ENCODE assay signal across 18 mouse cellular contexts in the genomic region with DNA sequence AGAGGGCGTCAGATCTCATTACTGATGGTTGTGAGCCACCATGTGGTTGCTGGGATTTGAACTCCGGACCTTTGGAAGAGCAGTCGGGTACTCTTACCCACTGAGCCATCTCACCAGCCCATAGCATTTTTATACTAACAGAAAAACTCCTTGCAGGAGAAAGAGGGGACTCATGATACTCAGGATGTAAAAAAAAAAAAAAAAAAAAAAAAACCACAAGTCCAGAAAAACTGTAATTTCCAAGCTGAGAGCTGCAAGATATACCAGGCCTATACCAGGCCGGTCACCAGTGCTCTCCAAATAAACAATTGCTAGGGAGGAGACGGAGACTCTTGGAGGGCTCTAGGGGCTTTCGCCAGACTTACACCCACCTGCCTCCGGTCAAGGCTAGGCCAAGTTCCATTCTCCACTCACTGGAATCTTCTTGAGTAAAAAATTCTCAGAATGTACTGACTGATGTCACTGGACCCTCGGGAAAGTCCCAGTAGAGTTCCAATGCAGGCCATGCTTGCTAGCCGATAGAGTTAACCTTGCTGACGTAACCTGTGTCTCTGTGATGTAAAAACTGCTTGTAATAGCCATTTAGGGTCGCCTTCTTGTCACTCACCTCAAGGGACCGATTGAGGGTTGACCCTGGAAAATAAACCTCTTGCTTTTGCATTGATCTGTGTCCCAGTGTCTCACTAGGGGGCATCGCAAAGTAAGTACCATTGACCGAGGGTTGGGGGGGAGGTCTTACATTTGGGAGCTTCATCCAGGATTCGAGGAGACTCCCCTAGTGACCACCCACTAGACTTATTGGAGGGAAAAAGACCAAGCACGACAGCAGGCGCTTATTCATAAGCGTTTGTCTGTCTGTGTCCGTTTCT. TPM values are rescaled to one million over a fixed set of nuclear protein-coding genes. Genes with fewer than 3 reads are reported as not detected.
DNase-seq lines count a peak whose midpoint lies in the region; ATAC-seq and TF ChIP-seq lines count a peak whose summit lies in the region.
"Had no signal": no experiment of that assay in that cellular context is flagged by ENCODE, and none has a peak within 500 bp of the region (broad histone marks: within the 10 kb centered on the region; RNA-seq: fewer than 3 reads in every experiment).

No protein-coding gene starts in this region.

- ATAC-seq in liver, embryonic 12.5 days = no peak

- H3K4me2 ChIP-seq in liver, embryonic 12.5 days = peak overlapping the region; percentile 43
- H3K4me2 ChIP-seq: hindbrain, embryonic 15.5 days; limb, embryonic 12.5 days; midbrain, embryonic 12.5 days had no signal

- intact Hi-C loops in left cerebral cortex, adult 2 months (cut with DNase I) = no loop called here
- intact Hi-C loops in gastrocnemius, postnatal 14 days (cut with DNase I; ENCODE audit: low total_unique reads) = no loop called here

- H3K4me3 ChIP-seq in thymus, adult 2 months (ENCODE audit: control insufficient read depth, insufficient read depth, low read length) = peak overlapping the region; percentile 36
- peak overlapping the region; percentile 22; the same call in 1 of the 2 replicates for H3K4me3 ChIP-seq in liver, embryonic 12.5 days
- H3K4me3 ChIP-seq in small intestine, adult 2 months (ENCODE audit: low read depth, low read length) = peak overlapping the region; percentile 43
- no peak overlapping the region for H3K4me3 ChIP-seq in left cerebral cortex, adult 2 months
- H3K4me3 ChIP-seq: forebrain, embryonic 10.5 days; heart, adult 2 months; hindbrain, embryonic 15.5 days; limb, embryonic 12.5 days; midbrain, embryonic 12.5 days had no signal

- no peaks in the 10 kb centered on the region for H3K9me3 ChIP-seq in liver, embryonic 12.5 days (replicated peaks)
- H3K9me3 ChIP-seq: forebrain, embryonic 10.5 days; hindbrain, embryonic 15.5 days; limb, embryonic 12.5 days; midbrain, embryonic 12.5 days had no signal

- peaks cover 3% of the 10 kb centered on the region; the same call in 1 of the 2 replicates for H3K4me1 ChIP-seq in thymus, adult 2 months (replicated peaks; ENCODE audit: control insufficient read depth, insufficient read depth, low read length)
- no peaks in the 10 kb centered on the region for H3K4me1 ChIP-seq in liver, embryonic 12.5 days
- H3K4me1 ChIP-seq in small intestine, adult 2 months (ENCODE audit: control insufficient read depth, insufficient read depth, insufficient read length, low read length) = no peaks in the 10 kb centered on the region
- H3K4me1 ChIP-seq: hindbrain, embryonic 15.5 days; limb, embryonic 12.5 days; midbrain, embryonic 12.5 days had no signal

- DNase-seq in thymus, adult 2 months = no peak
- no peak for DNase-seq in thymus, postnatal 36 days
- peak; percentile 58 for DNase-seq in MEL-GATA-1-ER (ENCODE audit: extremely low read depth, low read depth)
- DNase-seq in left cerebral cortex, adult 2 months (ENCODE audit: extremely low spot score in 1 of 2, low spot score in 2 of 2) = no peak
- no peak for DNase-seq in layer of hippocampus, adult 9-10 months (ENCODE audit: low spot score)
- no peak for DNase-seq in gastrocnemius, postnatal 14 days
- DNase-seq: cerebellum, postnatal 14 days; kidney, adult 8-10 months; lung, postnatal 10 days; spleen, adult 18-20 months; thymus, adult 18-20 months had no signal

- H3K36me3 ChIP-seq in thymus, adult 2 months (ENCODE audit: control insufficient read depth, insufficient read depth, low read length) = no peaks in the 10 kb centered on the region
- H3K36me3 ChIP-seq in liver, embryonic 12.5 days = no peaks in the 10 kb centered on the region
- H3K36me3 ChIP-seq in small intestine, adult 2 months (ENCODE audit: control insufficient read depth, insufficient read depth, low read length) = no peaks in the 10 kb centered on the region
- H3K36me3 ChIP-seq: forebrain, embryonic 10.5 days; hindbrain, embryonic 15.5 days; limb, embryonic 12.5 days; midbrain, embryonic 12.5 days had no signal

- no peak overlapping the region for H3K9ac ChIP-seq in liver, embryonic 12.5 days
- H3K9ac ChIP-seq: hindbrain, embryonic 15.5 days; limb, embryonic 12.5 days; midbrain, embryonic 12.5 days had no signal

- H3K27me3 ChIP-seq in thymus, adult 2 months (ENCODE audit: control insufficient read depth, insufficient read depth, low read length) = no peaks in the 10 kb centered on the region
- no peaks in the 10 kb centered on the region for H3K27me3 ChIP-seq in liver, embryonic 12.5 days (replicated peaks)
- H3K27me3 ChIP-seq in small intestine, adult 2 months (ENCODE audit: control insufficient read depth, insufficient read depth, low read length) = no peaks in the 10 kb centered on the region
- H3K27me3 ChIP-seq: hindbrain, embryonic 15.5 days had no signal

- H3K27ac ChIP-seq in thymus, adult 2 months (ENCODE audit: control insufficient read depth, insufficient read depth, low read length) = no peak overlapping the region
- no peak overlapping the region for H3K27ac ChIP-seq in liver, embryonic 12.5 days
- no peak overlapping the region for H3K27ac ChIP-seq in small intestine, adult 2 months (ENCODE audit: insufficient read depth, low read depth, low read length)
- no peak overlapping the region for H3K27ac ChIP-seq in left cerebral cortex, adult 2 months
- H3K27ac ChIP-seq: forebrain, embryonic 10.5 days; heart, adult 2 months; hindbrain, embryonic 15.5 days; limb, embryonic 12.5 days; midbrain, embryonic 12.5 days had no signal

- TF ChIP-seq CTCF in thymus, adult 2 months (IDR thresholded peaks at IDR 0.05; ENCODE audit: borderline replicate concordance, control insufficient read depth, extremely low read depth, insufficient read depth, low read length, poor library complexity) = no peak
- no peak for TF ChIP-seq CTCF in small intestine, adult 2 months (IDR thresholded peaks at IDR 0.05; ENCODE audit: extremely low read depth, insufficient read length, insufficient replicate concordance, low read depth, low read length)
- TF ChIP-seq CTCF in left cerebral cortex, adult 2 months (IDR thresholded peaks at IDR 0.05) = no peak

- TF ChIP-seq POLR2A in thymus, adult 2 months (IDR thresholded peaks at IDR 0.05; ENCODE audit: control insufficient read depth, extremely low read depth, insufficient read depth, low read length, poor library complexity) = no peak
- TF ChIP-seq POLR2A in small intestine, adult 2 months (IDR thresholded peaks at IDR 0.05; ENCODE audit: low read depth, low read length) = no peak

- WGBS in thymus, adult 2 months = 83% methylated on average over 19 of the region's 19 CpGs
- 64% methylated on average over 19 of the region's 19 CpGs for WGBS in liver, embryonic 12.5 days (ENCODE audit: insufficient replicate concordance)
- WGBS in small intestine, adult 2 months = 72% methylated on average over 19 of the region's 19 CpGs

RNA-seq across cellular contexts. Expression of a gene that starts 16.4 kb away (rescaled TPM):
- polyA plus RNA-seq in thymus, adult 2 months (2012; rRNA removed) = 6.5 and 8.6 TPM in 2 replicates
- 12.4 and 13.3 TPM in 2 replicates for polyA plus RNA-seq in liver, embryonic 12.5 days (2016; fragmentation: Nextera tagmentation; extraction: Ambion mirVana)
- 0.06 and 0.58 TPM in 2 replicates for polyA plus RNA-seq in small intestine, adult 2 months (2012; rRNA removed)
- total RNA-seq in left cerebral cortex, adult 2 months (2021) = 10 to 100 TPM; 11.7 to 13.0 TPM
- 1 to 10 TPM; 1.6 to 2.4 TPM for total RNA-seq in gastrocnemius, postnatal 14 days (2021)
